In genomic region chr5:121386120-121386909, GRCm38 (mm10) we compare ENCODE assay signal across 7 mouse cellular contexts. TPM values are rescaled to one million over a fixed set of nuclear protein-coding genes. Genes with fewer than 3 reads are reported as not detected.
DNase-seq lines count a peak whose midpoint lies in the region; ATAC-seq and TF ChIP-seq lines count a peak whose summit lies in the region.

No protein-coding gene starts in this region.

- WGBS in forebrain, embryonic 13.5 days, result 34% methylated on average over 22 of the region's 22 CpGs
- 32% methylated on average over 22 of the region's 22 CpGs for WGBS in limb, embryonic 12.5 days
- 35% methylated on average over 22 of the region's 22 CpGs for WGBS in neural tube, embryonic 14.5 days
- WGBS in kidney, adult 2 months, result 37% methylated on average over 22 of the region's 22 CpGs

- ATAC-seq in forebrain, embryonic 13.5 days, result no peak
- ATAC-seq in limb, embryonic 12.5 days (ENCODE audit: insufficient number of reproducible peaks, insufficient read depth, low FRiP score, low TSS enrichment, low read depth), result no peak
- no peak for ATAC-seq in neural tube, embryonic 14.5 days (ENCODE audit: low read depth)

- H3K27ac ChIP-seq in forebrain, embryonic 13.5 days, result no peak overlapping the region
- no peak overlapping the region for H3K27ac ChIP-seq in limb, embryonic 12.5 days
- 0 out of 2 replicates have a peak overlapping the region, but pooled peaks have one; percentile 5 for H3K27ac ChIP-seq in neural tube, embryonic 14.5 days (ENCODE audit: low read depth, low read length)
- no peak overlapping the region for H3K27ac ChIP-seq in kidney, adult 2 months (ENCODE audit: insufficient read depth, low read depth, low read length)

- TF ChIP-seq CTCF in kidney, adult 2 months (conservative IDR thresholded peaks at IDR 0.05; ENCODE audit: insufficient read depth, insufficient read length, low read depth, low read length), result no peak

- no peaks in the 10 kb centered on the region for H3K9me3 ChIP-seq in forebrain, embryonic 13.5 days (replicated peaks)
- peaks cover 2% of the 10 kb centered on the region; the same call in 1 of the 2 replicates for H3K9me3 ChIP-seq in limb, embryonic 12.5 days
- no peaks in the 10 kb centered on the region for H3K9me3 ChIP-seq in neural tube, embryonic 14.5 days (ENCODE audit: control insufficient read depth, low read length)

- H3K9ac ChIP-seq in forebrain, embryonic 13.5 days, result peak overlapping the region; percentile 87; the same call in 1 of the 2 replicates
- peak overlapping the region; percentile 84; the same call in 1 of the 2 replicates for H3K9ac ChIP-seq in limb, embryonic 12.5 days (replicated peaks)
- H3K9ac ChIP-seq in neural tube, embryonic 14.5 days (replicated peaks; ENCODE audit: low read depth, low read length), result peak overlapping the region; percentile 68; the same call in 1 of the 2 replicates

- TF ChIP-seq POLR2A in kidney, adult 2 months (IDR thresholded peaks at IDR 0.05; ENCODE audit: low read depth, low read length), result no peak

- H3K4me3 ChIP-seq in forebrain, embryonic 13.5 days, result peak overlapping the region; percentile 77
- peak overlapping the region; percentile 82 for H3K4me3 ChIP-seq in limb, embryonic 12.5 days (replicated peaks)
- H3K4me3 ChIP-seq in neural tube, embryonic 14.5 days (ENCODE audit: low read depth, low read length), result peak overlapping the region; percentile 55
- no peak overlapping the region for H3K4me3 ChIP-seq in kidney, adult 2 months (ENCODE audit: insufficient read depth, low read depth, low read length)

- H3K27me3 ChIP-seq in forebrain, embryonic 13.5 days, result peaks cover 6% of the 10 kb centered on the region
- H3K27me3 ChIP-seq in limb, embryonic 12.5 days, result peaks cover 8% of the 10 kb centered on the region
- H3K27me3 ChIP-seq in neural tube, embryonic 14.5 days (ENCODE audit: control insufficient read depth, insufficient read depth, low read length), result no peaks in the 10 kb centered on the region
- no peaks in the 10 kb centered on the region for H3K27me3 ChIP-seq in kidney, adult 2 months (replicated peaks; ENCODE audit: control insufficient read depth, insufficient read depth, low read length)

- peak overlapping the region; percentile 74 for H3K4me2 ChIP-seq in forebrain, embryonic 13.5 days
- H3K4me2 ChIP-seq in limb, embryonic 12.5 days, result peak overlapping the region; percentile 78
- H3K4me2 ChIP-seq in neural tube, embryonic 14.5 days (ENCODE audit: low read depth, low read length), result peak overlapping the region; percentile 66

- H3K36me3 ChIP-seq in forebrain, embryonic 13.5 days (ENCODE audit: poor library complexity, severe bottlenecking), result peaks cover 16% of the 10 kb centered on the region
- peaks cover 19% of the 10 kb centered on the region for H3K36me3 ChIP-seq in limb, embryonic 12.5 days
- H3K36me3 ChIP-seq in neural tube, embryonic 14.5 days (ENCODE audit: control insufficient read depth, insufficient read depth, low read length), result peaks cover 7% of the 10 kb centered on the region; the same call in 1 of the 2 replicates
- H3K36me3 ChIP-seq in kidney, adult 2 months (ENCODE audit: control insufficient read depth, insufficient read depth, low read length), result no peaks in the 10 kb centered on the region

- peak; percentile 67 for DNase-seq in right cerebral cortex, adult 18-20 months
- no peak for DNase-seq in right cerebral cortex, postnatal 14 days
- DNase-seq in layer of hippocampus, adult 9-11 months, result no peak
- no peak for DNase-seq in kidney, adult 2 months

- peaks cover 20% of the 10 kb centered on the region for H3K4me1 ChIP-seq in forebrain, embryonic 13.5 days
- peaks cover 11% of the 10 kb centered on the region for H3K4me1 ChIP-seq in limb, embryonic 12.5 days (replicated peaks)
- peaks cover 10% of the 10 kb centered on the region; the same call in 1 of the 2 replicates for H3K4me1 ChIP-seq in neural tube, embryonic 14.5 days (ENCODE audit: control insufficient read depth, insufficient read depth, low read length)
- H3K4me1 ChIP-seq in kidney, adult 2 months (ENCODE audit: control insufficient read depth, insufficient read depth, low read length), result no peaks in the 10 kb centered on the region; the same call in 1 of the 2 replicates

RNA-seq across cellular contexts. Expression of gene Trafd1, which starts 0.9 kb away (rescaled TPM):
- polyA plus RNA-seq in forebrain, embryonic 13.5 days (2015; fragmentation: Nextera tagmentation; extraction: Ambion mirVana), result 111 and 117 TPM in 2 replicates
- polyA plus RNA-seq in limb, embryonic 12.5 days (2016; fragmentation: Nextera tagmentation; extraction: Ambion mirVana), result 75.1 and 75.5 TPM in 2 replicates
- polyA plus RNA-seq in neural tube, embryonic 14.5 days (2014; fragmentation: Nextera tagmentation; extraction: Ambion mirVana), result 117 and 121 TPM in 2 replicates
- polyA plus RNA-seq in kidney, adult 2 months (2012; rRNA removed), result 41.0 and 48.6 TPM in 2 replicates

RNA-seq across cellular contexts. Expression of gene Naa25, which starts 11.4 kb away (rescaled TPM):
- polyA plus RNA-seq in forebrain, embryonic 13.5 days (2015; fragmentation: Nextera tagmentation; extraction: Ambion mirVana), result 46.7 and 52.2 TPM in 2 replicates
- 41.2 and 41.9 TPM in 2 replicates for polyA plus RNA-seq in limb, embryonic 12.5 days (2016; fragmentation: Nextera tagmentation; extraction: Ambion mirVana)
- polyA plus RNA-seq in neural tube, embryonic 14.5 days (2014; fragmentation: Nextera tagmentation; extraction: Ambion mirVana), result 62.0 and 64.4 TPM in 2 replicates
- polyA plus RNA-seq in kidney, adult 2 months (2012; rRNA removed), result 7.0 and 8.1 TPM in 2 replicates
